Mouse (Mus musculus) R1 (cell line): Measurements from ENCODE around the gene Stambp.

ENCODE experiments used
- DNase-seq: peaks from one replicate; pipeline ENCODE4 v3.0.0-alpha.2; 2018; ENCODE audit warnings: low read depth, low spot score

Stambp gene

GRCm38 (mm10) chr6:83501524-83502310 is 70.8 kb downstream of the Stambp start:
- no peak for DNase-seq

- peak; percentile 61 for DNase-seq
These were observed 72.1 kb downstream of the Stambp start for GRCm38 (mm10) chr6:83500462-83500861.

DNA sequence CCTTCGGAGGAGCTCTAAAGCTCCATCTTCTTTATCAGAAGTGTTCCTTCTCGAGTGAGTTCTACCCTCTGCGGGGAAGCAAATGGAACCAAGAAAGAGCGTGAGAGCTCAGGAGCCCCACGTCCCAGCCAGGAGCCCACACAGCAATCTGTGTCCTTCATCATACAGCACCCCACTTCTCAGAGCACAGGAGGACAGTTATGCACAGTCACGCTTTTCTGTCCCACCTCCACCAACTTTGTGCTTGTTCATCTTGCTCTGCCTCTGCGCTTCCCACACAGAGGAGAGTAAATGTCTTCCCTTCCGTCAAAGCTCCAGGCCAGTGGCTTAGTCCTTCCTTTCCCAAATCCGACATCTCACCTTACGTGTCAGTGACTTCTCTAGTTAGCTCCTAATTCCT is 73.5 kb downstream of the Stambp start:
- DNase-seq = no peak

GRCm38 (mm10) chr6:83496753-83497710 is 75.5 kb downstream of the Stambp start:
- peak; percentile 7 for DNase-seq

DNA sequence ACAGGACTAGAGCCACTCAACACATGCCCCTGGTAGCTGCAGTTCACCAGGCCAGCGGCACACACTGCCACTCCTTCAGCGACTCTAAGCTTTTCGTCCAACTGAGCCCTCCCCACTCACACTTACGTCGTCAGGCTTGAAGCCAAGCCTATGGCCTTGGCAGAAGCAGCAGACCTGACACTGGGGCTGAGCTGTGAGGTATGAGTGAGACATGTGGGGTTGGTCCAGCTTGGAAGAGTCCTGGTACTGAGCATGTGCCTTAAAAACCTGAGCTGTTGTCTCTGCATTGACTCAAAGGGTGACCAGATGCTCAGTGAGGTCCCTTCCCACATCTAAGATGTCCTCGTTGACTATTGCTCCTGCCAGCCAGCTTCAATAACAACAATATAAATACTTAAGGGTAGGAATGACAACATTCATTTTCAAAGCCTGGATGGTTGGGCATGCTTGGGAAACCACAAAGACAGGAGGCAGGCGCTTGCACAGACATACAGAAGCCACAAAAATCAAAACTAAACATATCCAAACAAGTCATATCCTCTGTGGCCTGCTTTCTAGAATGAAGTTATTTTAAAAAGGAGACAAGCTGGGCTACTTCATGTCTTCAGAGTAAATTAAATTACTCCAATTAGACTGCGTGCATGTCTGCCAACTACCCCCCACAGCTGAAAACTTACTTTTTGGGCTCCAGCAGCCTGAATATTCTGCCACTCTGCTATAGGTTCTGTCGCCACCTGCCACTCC is 76.3 kb downstream of the Stambp start:
- DNase-seq = no peak
